Mouse (Mus musculus) forebrain, embryonic 12.5 days (tissue): ENCODE measurements around the gene Atf2. TPM values are rescaled to one million over a fixed set of nuclear protein-coding genes. Genes with fewer than 3 reads are reported as not detected.

Source experiments
- ATAC-seq: fragments of 200-750 bp; cut with Nextera tagmentation; 2 replicates; pipeline ENCODE4 v1.8.0; 2017; ENCODE audit warnings: moderate TSS enrichment; ENCODE audit not compliant: low FRiP score
- H3K27ac ChIP-seq: fragments of 300-500 bp; sonication (generic); 2 replicates; pipeline ENCODE4 v1.5.1; 2016; ENCODE audit warnings: mild to moderate bottlenecking
- H3K27me3 ChIP-seq: fragments of 300-500 bp; sonication (generic); 2 replicates; pipeline ENCODE4 v1.6.1; 2016; ENCODE audit warnings: mild to moderate bottlenecking
- H3K36me3 ChIP-seq: fragments of 300-500 bp; sonication (generic); replicated peaks from 2 replicates; pipeline ENCODE4 v1.6.1; 2016; ENCODE audit warnings: mild to moderate bottlenecking
- H3K4me1 ChIP-seq: fragments of 300-500 bp; sonication (generic); 2 replicates; pipeline ENCODE4 v1.6.1; 2016
- H3K4me2 ChIP-seq: fragments of 300-500 bp; sonication (generic); 2 replicates; pipeline ENCODE4 v1.6.1; 2016; ENCODE audit warnings: mild to moderate bottlenecking, moderate library complexity
- H3K4me3 ChIP-seq: fragments of 300-500 bp; sonication (generic); replicated peaks from 2 replicates; pipeline ENCODE4 v1.5.1; 2016; ENCODE audit warnings: mild to moderate bottlenecking
- H3K9ac ChIP-seq: fragments of 300-500 bp; sonication (generic); 2 replicates; pipeline ENCODE4 v1.6.1; 2016; ENCODE audit warnings: mild to moderate bottlenecking
- H3K9me3 ChIP-seq: fragments of 300-500 bp; sonication (generic); 2 replicates; pipeline ENCODE4 v1.6.1; 2016
- WGBS: fragments of 180-500 bp; shearing (Covaris S2); methylation state at CpG from one replicate; pipeline ENCODE4 v1.1.7; 2016; 5-methylcytosine and 5-hydroxymethylcytosine counted together
- polyA plus RNA-seq: library from polyadenylated mRNA; unstranded; fragments of >200 nt; fragmentation: Nextera tagmentation; extraction: Ambion mirVana; gene quantifications from 2 replicates; pipeline ENCODE4 v1.2.1, GENCODE M21; 2016

Atf2 gene
- polyA plus RNA-seq, 1 experiment from 2014 or later, result 100 TPM

DNA sequence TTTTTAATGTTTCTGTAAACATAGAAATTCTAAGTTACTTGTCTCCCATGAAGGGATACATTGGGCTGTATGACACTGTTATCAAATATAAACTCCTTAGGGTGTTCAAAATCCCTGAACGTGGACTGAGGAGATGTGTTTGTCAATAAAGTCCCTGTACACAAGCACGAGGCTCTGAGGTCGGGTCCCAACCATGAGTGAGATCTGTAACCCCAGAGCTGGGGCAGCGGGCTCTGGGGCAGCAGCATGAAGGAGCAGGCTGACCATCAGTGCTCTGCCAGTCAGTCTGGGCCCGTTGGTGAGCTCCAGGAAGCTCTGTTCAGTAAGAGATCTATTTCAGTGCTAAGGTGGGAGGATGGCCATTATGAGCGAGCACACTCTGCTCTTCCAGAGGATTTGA is 104.0 kb downstream of the Atf2 start:
- no peaks in the 10 kb centered on the region for H3K4me1 ChIP-seq
- no peak overlapping the region for H3K4me3 ChIP-seq
- no peaks in the 10 kb centered on the region for H3K36me3 ChIP-seq
- WGBS, result 85% methylated on average over 6 of the region's 6 CpGs
- no peak overlapping the region for H3K4me2 ChIP-seq
- no peak overlapping the region for H3K27ac ChIP-seq
- no peak overlapping the region for H3K9ac ChIP-seq
- ATAC-seq, result no peak
- H3K9me3 ChIP-seq, result no peaks in the 10 kb centered on the region
- no peaks in the 10 kb centered on the region for H3K27me3 ChIP-seq

DNA sequence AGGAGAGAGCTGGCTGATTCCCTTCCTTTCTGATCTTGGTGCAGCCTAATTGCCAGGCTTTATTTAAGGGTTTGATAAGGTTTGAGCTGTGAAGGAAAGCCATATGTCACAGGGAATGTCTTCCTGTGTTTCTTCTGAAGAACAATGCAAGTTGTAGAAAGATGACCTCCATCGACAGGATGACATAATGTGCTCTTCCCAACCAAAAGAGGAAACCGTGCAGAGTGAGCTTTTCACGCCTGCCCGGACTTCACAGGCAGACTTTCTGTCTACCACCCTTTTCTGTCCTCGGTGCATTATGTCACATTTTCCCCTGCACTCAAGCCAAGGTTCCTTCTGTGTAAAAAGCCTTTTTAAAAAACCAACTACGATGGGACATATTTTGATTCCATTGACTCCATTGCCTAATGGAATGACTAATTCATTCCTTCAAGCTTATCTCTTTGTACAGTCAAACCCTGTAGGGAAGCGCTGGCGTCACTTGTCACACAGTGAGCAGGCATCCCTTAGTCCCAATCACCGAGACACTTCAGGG is 110.0 kb downstream of the Atf2 start:
- Histone ChIP-seq H3K27me3 (no peaks in the 10 kb centered on the region), H3K9me3 (no peaks in the 10 kb centered on the region), H3K4me2 (no peak overlapping the region), H3K4me3 (no peak overlapping the region), H3K27ac (no peak overlapping the region), H3K9ac (no peak overlapping the region), H3K36me3 (no peaks in the 10 kb centered on the region), H3K4me1 (peaks cover 22% of the 10 kb centered on the region)
- ATAC-seq, result no peak
- 56% methylated on average over 9 of the region's 9 CpGs for WGBS

DNA sequence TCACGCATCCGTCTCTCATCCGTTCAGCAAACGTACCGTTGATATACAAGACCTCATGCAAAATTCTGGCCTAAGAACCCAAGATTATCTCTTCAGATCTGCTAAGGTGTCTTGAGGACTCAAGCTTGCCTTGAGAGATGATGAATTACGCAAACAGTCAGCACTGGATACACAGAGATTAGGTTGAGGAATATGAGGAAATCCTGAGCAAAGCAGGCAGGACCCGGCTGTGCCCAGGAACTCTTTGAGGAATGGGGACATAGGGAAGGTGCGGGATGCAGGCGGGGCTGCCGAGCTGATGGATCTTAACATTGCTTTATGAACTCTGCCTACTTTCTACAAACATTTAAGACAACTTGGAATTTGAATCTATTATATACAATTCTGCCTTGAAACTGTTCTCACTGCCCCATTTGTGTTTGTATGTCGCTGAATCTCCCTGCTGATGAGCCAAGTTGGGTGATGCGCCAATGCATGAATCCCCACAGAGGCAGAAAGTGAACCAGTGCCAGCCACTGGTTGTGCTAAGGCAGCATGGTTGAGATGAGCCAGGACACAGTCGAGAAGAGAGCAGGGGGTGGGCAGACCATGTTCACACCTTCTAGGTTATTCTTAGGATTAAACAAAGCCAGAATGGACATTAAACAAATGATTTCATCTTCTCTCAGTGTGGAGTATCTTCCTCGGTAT is 112.0 kb downstream of the Atf2 start:
- Histone ChIP-seq H3K27ac (peak overlapping the region; percentile 32; the same call in 1 of the 2 replicates), H3K36me3 (no peaks in the 10 kb centered on the region), H3K4me3 (no peak overlapping the region), H3K4me2 (0 out of 2 replicates have a peak overlapping the region, but pooled peaks have one; percentile 0), H3K9me3 (no peaks in the 10 kb centered on the region), H3K9ac (no peak overlapping the region), H3K27me3 (no peaks in the 10 kb centered on the region), H3K4me1 (peaks cover 34% of the 10 kb centered on the region)
- WGBS, result 80% methylated on average over 14 of the region's 14 CpGs
- no peak for ATAC-seq

- 39% methylated on average over 7 of the region's 7 CpGs for WGBS
- Histone ChIP-seq H3K27me3 (no peaks in the 10 kb centered on the region), H3K4me3 (no peak overlapping the region), H3K9ac (no peak overlapping the region), H3K27ac (no peak overlapping the region), H3K36me3 (no peaks in the 10 kb centered on the region), H3K9me3 (no peaks in the 10 kb centered on the region), H3K4me2 (0 out of 2 replicates have a peak overlapping the region, but pooled peaks have one; percentile 0), H3K4me1 (peaks cover 34% of the 10 kb centered on the region)
- ATAC-seq, result no peak
Measured at GRCm38 (mm10) chr2:73779796-73780195, 112.6 kb downstream of the Atf2 start.

DNA sequence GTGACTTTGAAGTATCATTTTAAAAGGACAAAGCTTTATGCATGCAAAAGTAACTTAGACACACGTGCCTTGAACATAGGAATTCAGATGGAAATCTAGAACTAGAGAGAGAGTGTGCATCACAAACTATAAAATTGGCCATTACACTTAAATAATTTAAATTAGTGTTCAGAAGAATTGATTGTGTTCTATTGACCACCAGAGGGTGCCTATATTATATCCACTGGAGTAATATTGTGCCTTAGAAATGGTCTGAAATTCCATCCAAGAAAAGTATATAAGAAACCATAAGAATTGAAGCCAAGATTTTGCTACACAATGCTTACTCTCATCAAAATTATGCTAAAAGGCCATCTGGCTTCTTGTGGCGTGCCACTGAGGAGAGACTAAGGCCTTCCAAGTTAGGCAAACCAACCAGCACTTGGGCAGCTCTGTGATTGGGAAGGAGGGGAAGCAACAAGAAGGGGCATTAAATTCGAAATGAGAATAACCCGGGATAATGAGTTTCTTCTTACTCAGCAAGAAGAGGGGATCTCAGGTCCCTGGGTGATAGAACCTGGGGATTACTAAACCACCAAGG is 113.3 kb downstream of the Atf2 start:
- ATAC-seq, result no peak

GRCm38 (mm10) chr2:73776936-73777335 is 115.5 kb downstream of the Atf2 start:
- peaks cover 55% of the 10 kb centered on the region for H3K4me1 ChIP-seq
- no peak for ATAC-seq
- no peak overlapping the region for H3K9ac ChIP-seq
- no peak overlapping the region for H3K27ac ChIP-seq
- no peaks in the 10 kb centered on the region for H3K36me3 ChIP-seq
- H3K4me2 ChIP-seq, result no peak overlapping the region
- WGBS, result 23% methylated on average over 4 of the region's 4 CpGs
- no peaks in the 10 kb centered on the region for H3K9me3 ChIP-seq
- no peak overlapping the region for H3K4me3 ChIP-seq
- no peaks in the 10 kb centered on the region for H3K27me3 ChIP-seq

More for the DNA sequence above, 113.3 kb downstream of the Atf2 start:
- H3K9ac ChIP-seq, result no peak overlapping the region
- no peaks in the 10 kb centered on the region for H3K9me3 ChIP-seq
- 72% methylated on average over 4 of the region's 4 CpGs for whole genome bisulfite sequencing
- H3K4me3 ChIP-seq, result no peak overlapping the region
- H3K27ac ChIP-seq, result no peak overlapping the region
- no peak overlapping the region for H3K4me2 ChIP-seq
- H3K27me3 ChIP-seq, result no peaks in the 10 kb centered on the region
- peaks cover 36% of the 10 kb centered on the region for H3K4me1 ChIP-seq
- H3K36me3 ChIP-seq, result no peaks in the 10 kb centered on the region

- peaks cover 61% of the 10 kb centered on the region for H3K4me1 ChIP-seq
- WGBS, result 0% methylated on average over 22 of the region's 22 CpGs
- H3K9me3 ChIP-seq, result no peaks in the 10 kb centered on the region
- peak overlapping the region; percentile 92 for H3K27ac ChIP-seq
- ATAC-seq, result no peak
- H3K36me3 ChIP-seq, result no peaks in the 10 kb centered on the region
- H3K27me3 ChIP-seq, result no peaks in the 10 kb centered on the region
- peak overlapping the region; percentile 96 for H3K9ac ChIP-seq
- peak overlapping the region; percentile 90 for H3K4me3 ChIP-seq
- H3K4me2 ChIP-seq, result peak overlapping the region; percentile 54
Measured at GRCm38 (mm10) chr2:73775683-73776310, 116.6 kb downstream of the Atf2 start.

DNA sequence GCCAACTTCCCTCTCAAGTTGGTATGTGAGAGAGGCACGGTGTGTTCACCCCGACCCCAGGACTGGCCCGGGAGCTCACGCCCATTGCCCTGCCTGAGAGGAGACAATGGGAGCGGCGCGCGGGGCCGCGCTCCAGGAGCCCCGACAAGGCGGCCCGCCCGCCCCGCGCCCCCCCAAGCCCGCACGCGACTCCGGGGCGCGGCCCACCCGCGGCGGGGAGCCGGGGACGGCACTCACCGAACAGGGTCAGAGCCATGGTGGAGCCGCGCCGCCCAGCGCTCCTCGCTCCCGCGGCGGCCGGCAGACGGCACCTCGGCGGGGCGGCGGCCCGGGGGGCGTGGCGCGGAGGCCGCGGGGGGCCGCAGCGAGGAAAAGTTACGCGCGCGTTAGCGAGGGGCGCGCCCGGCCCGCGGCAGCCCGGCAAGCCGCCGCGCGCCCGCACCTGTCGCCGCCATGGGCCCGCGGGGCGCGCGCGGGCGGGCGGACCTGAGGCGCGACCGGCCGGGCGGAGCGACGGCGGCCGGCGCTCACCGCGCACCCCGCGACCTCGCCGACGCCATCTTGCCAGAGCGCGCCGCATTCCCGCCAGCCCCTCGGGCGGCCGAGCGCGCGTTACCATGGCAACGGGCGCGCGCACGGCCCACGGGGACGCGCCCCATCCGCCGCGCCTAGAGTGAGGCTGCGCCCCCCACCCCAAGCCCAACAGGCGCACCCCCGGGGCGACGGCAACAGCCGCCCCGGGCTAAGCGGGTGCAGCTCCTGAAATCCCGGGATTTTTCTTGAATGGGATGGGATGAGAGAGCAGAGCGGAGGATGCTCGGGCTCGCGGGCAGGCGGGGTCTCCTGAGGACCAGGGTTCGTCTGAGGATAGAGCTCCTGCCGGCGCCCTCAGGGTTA is 117.4 kb downstream of the Atf2 start, which contains the start of gene Chn1:
Gene Chn1, minus strand, starts transcription at position 561 of the 897 bp plus-strand sequence.
- no peaks in the 10 kb centered on the region for H3K36me3 ChIP-seq
- peaks cover 54% of the 10 kb centered on the region for H3K4me1 ChIP-seq
- no peaks in the 10 kb centered on the region for H3K27me3 ChIP-seq
- peak; percentile 95 for ATAC-seq
- peak within 1 kb of the TSS; percentile 96 for H3K9ac ChIP-seq
- H3K27ac ChIP-seq, result peak within 1 kb of the TSS; percentile 92
- H3K4me2 ChIP-seq, result peak within 1 kb of the TSS; percentile 54
- H3K9me3 ChIP-seq, result no peaks in the 10 kb centered on the region
- H3K4me3 ChIP-seq, result peak within 1 kb of the TSS; percentile 90
- WGBS, result under 1% methylated on average over 119 of the region's 131 CpGs

GRCm38 (mm10) chr2:73772945-73773344 is 119.5 kb downstream of the Atf2 start:
- Histone ChIP-seq H3K4me3 (peak overlapping the region; percentile 90), H3K4me2 (peak overlapping the region; percentile 49), H3K36me3 (no peaks in the 10 kb centered on the region), H3K9me3 (no peaks in the 10 kb centered on the region), H3K4me1 (peaks cover 42% of the 10 kb centered on the region), H3K27me3 (no peaks in the 10 kb centered on the region), H3K9ac (peak overlapping the region; percentile 5; the same call in 1 of the 2 replicates), H3K27ac (no peak overlapping the region)
- 21% methylated on average over 1 of the region's 1 CpGs for WGBS
- ATAC-seq, result no peak

DNA sequence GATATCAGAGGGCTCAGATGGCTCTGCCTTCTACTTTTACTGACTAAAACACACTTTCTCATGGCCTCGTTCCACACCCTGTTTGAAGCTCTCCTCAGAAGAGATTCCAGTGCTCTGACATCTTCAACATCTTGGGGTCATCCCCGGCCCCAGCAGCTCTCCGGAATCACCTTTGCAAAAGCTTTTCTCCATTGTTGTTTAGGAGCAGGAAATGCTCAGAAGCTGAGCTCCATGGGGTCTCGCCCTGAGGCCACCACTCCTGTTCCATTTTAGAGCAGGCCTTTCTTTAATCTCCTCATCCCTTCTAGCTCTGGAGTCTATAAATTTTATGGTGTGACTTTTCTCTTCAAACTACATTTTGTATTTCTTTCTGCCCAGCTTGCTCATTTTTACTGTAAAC is 123.8 kb downstream of the Atf2 start:
- Histone ChIP-seq H3K36me3 (no peaks in the 10 kb centered on the region), H3K27me3 (no peaks in the 10 kb centered on the region), H3K27ac (no peak overlapping the region), H3K4me3 (no peak overlapping the region), H3K4me1 (peaks cover 30% of the 10 kb centered on the region), H3K9me3 (no peaks in the 10 kb centered on the region), H3K4me2 (no peak overlapping the region), H3K9ac (no peak overlapping the region)
- no peak for ATAC-seq
- 75% methylated on average over 4 of the region's 4 CpGs for WGBS
